Mouse (Mus musculus) spleen, adult 2 months (tissue): ENCODE measurements around the gene Lekr1. TPM values are rescaled to one million over a fixed set of nuclear protein-coding genes. Genes with fewer than 3 reads are reported as not detected.

Experiments
- DNase-seq, 2 experiments: peaks; one replicate each; pipeline versions ENCODE4 v3.0.0 to v3.0.0-alpha.2; 2012 to 2021; ENCODE audit warnings: low spot score in 2 of 2, low read depth in 1 of 2
- H3K27ac ChIP-seq: fragments of 200-500 bp; 2 replicates; pipeline ENCODE4 v1.5.1; 2012; ENCODE audit warnings: low read length, inconsistent platforms; ENCODE audit not compliant: insufficient read depth
- H3K27me3 ChIP-seq: fragments of 200-500 bp; 2 replicates; pipeline ENCODE4 v1.6.1; 2012; ENCODE audit warnings: mild to moderate bottlenecking, moderate library complexity, low read length, inconsistent platforms; ENCODE audit not compliant: control insufficient read depth, insufficient read depth
- H3K36me3 ChIP-seq: fragments of 200-500 bp; 2 replicates; pipeline ENCODE4 v1.6.1; 2012; ENCODE audit warnings: mild to moderate bottlenecking, low read length, inconsistent platforms; ENCODE audit not compliant: control insufficient read depth, insufficient read depth
- H3K4me1 ChIP-seq: fragments of 200-500 bp; 2 replicates; pipeline ENCODE4 v1.6.1; 2011; ENCODE audit warnings: inconsistent platforms; ENCODE audit not compliant: control insufficient read depth, insufficient read depth, insufficient read length
- H3K4me3 ChIP-seq: fragments of 200-500 bp; 2 replicates; pipeline ENCODE4 v1.5.1; 2011; ENCODE audit warnings: mild to moderate bottlenecking, inconsistent platforms; ENCODE audit not compliant: insufficient read depth, insufficient read length; ENCODE audit errors: extremely low read depth
- CTCF ChIP-seq: fragments of 200-500 bp; IDR thresholded peaks from 2 replicates; pipeline ENCODE4 v1.5.1; 2011; ENCODE audit warnings: mild to moderate bottlenecking, inconsistent platforms; ENCODE audit not compliant: insufficient read depth, insufficient read length, insufficient replicate concordance; ENCODE audit errors: extremely low read depth
- POLR2A ChIP-seq: fragments of 200-500 bp; IDR thresholded peaks from 2 replicates; pipeline ENCODE4 v1.6.1; 2011; ENCODE audit warnings: low read depth, low read length, inconsistent platforms
- WGBS: fragments of 180-500 bp; shearing (Covaris S2); methylation state at CpG from one replicate; pipeline ENCODE4 v1.1.7; 2018; 5-methylcytosine and 5-hydroxymethylcytosine counted together
- polyA plus RNA-seq: library from polyadenylated mRNA; depleted of rRNA; stranded (reverse); fragments of >200 nt; gene quantifications from 2 replicates; pipeline ENCODE4 v1.2.3, GENCODE M21; 2012; rRNA removed

Lekr1 gene
- 0.09 and 0.20 TPM in 2 replicates for polyA plus RNA-seq

- 1% methylated on average over 72 of the region's 73 CpGs for WGBS
Observed at GRCm38 (mm10) chr3:65665977-65666766, at the start of gene Lekr1. Gene Lekr1, plus strand, starts transcription at chr3:65666228.

GRCm38 (mm10) chr3:65617507-65617906, 48.5 kb upstream of the Lekr1 start:
- Histone ChIP-seq H3K27ac (no peak overlapping the region), H3K4me3 (no peak overlapping the region; the same call in 1 of the 2 replicates), H3K4me1 (peaks cover 3% of the 10 kb centered on the region; the same call in 1 of the 2 replicates), H3K36me3 (no peaks in the 10 kb centered on the region), H3K27me3 (no peaks in the 10 kb centered on the region)
- 86% methylated on average over 5 of the region's 5 CpGs for WGBS
- TF ChIP-seq POLR2A (no peak), CTCF (no peak)
- no peak for DNase-seq

More at GRCm38 (mm10) chr3:65665977-65666766, at the start of gene Lekr1:
- Histone ChIP-seq H3K4me3 (peak within 1 kb of the TSS; percentile 85), H3K4me1 (peaks cover 8% of the 10 kb centered on the region; the same call in 1 of the 2 replicates), H3K27ac (peak within 1 kb of the TSS; percentile 82), H3K36me3 (no peaks in the 10 kb centered on the region), H3K27me3 (no peaks in the 10 kb centered on the region)
- peak; percentile 76 to 90 for DNase-seq
- TF ChIP-seq POLR2A, result peak; percentile 80
- TF ChIP-seq CTCF, result no peak

GRCm38 (mm10) chr3:65619340-65619739, 46.7 kb upstream of the Lekr1 start:
- no peak for DNase-seq
- Histone ChIP-seq H3K4me1 (peaks cover 3% of the 10 kb centered on the region; the same call in 1 of the 2 replicates), H3K36me3 (no peaks in the 10 kb centered on the region), H3K4me3 (no peak overlapping the region; the same call in 1 of the 2 replicates), H3K27me3 (no peaks in the 10 kb centered on the region), H3K27ac (no peak overlapping the region)
- TF ChIP-seq POLR2A (no peak), CTCF (no peak)
- WGBS, result 37% methylated on average over 4 of the region's 4 CpGs

- H3K36me3 ChIP-seq, result no peaks in the 10 kb centered on the region
- peaks cover 11% of the 10 kb centered on the region for H3K4me1 ChIP-seq
- no peaks in the 10 kb centered on the region for H3K27me3 ChIP-seq
- 90% methylated on average over 6 of the region's 6 CpGs for whole genome bisulfite sequencing
- no peak overlapping the region for H3K27ac ChIP-seq
- no peak for DNase-seq
- H3K4me3 ChIP-seq, result no peak overlapping the region
- TF ChIP-seq CTCF, result no peak
- no peak for TF ChIP-seq POLR2A
Observed at GRCm38 (mm10) chr3:65623057-65623456, 43.0 kb upstream of the Lekr1 start.

- Histone ChIP-seq H3K27ac (no peak overlapping the region), H3K27me3 (no peaks in the 10 kb centered on the region), H3K36me3 (no peaks in the 10 kb centered on the region), H3K4me3 (no peak overlapping the region), H3K4me1 (peaks cover 8% of the 10 kb centered on the region)
- no peak for DNase-seq
- 67% methylated on average over 8 of the region's 8 CpGs for whole genome bisulfite sequencing
- no peak for TF ChIP-seq CTCF
- TF ChIP-seq POLR2A, result no peak
Observed at GRCm38 (mm10) chr3:65625496-65626289, 40.3 kb upstream of the Lekr1 start.

GRCm38 (mm10) chr3:65626290-65626914, 39.6 kb upstream of the Lekr1 start:
- 79% methylated on average over 7 of the region's 7 CpGs for WGBS
- Histone ChIP-seq H3K36me3 (no peaks in the 10 kb centered on the region), H3K27me3 (no peaks in the 10 kb centered on the region), H3K27ac (no peak overlapping the region), H3K4me3 (no peak overlapping the region), H3K4me1 (peaks cover 8% of the 10 kb centered on the region)
- no peak for DNase-seq
- no peak for TF ChIP-seq CTCF
- no peak for TF ChIP-seq POLR2A
